Mouse (Mus musculus) G1E (cell line): ENCODE measurements around the gene Ubox5.

Experiments
- CTCF ChIP-seq: IDR thresholded peaks from 2 replicates; pipeline ENCODE4 v1.5.1; 2012; ENCODE audit warnings: low read depth, low read length, inconsistent platforms, mixed read lengths
- POLR2AphosphoS5 ChIP-seq: IDR thresholded peaks from 2 replicates; pipeline ENCODE4 v1.6.1; 2012; ENCODE audit warnings: low read depth, low read length, inconsistent platforms; ENCODE audit not compliant: insufficient replicate concordance
- TAL1 ChIP-seq: conservative IDR thresholded peaks from 2 replicates; pipeline ENCODE4 v1.6.1; 2012; ENCODE audit warnings: low read depth, low read length, inconsistent platforms, mixed read lengths

DNA sequence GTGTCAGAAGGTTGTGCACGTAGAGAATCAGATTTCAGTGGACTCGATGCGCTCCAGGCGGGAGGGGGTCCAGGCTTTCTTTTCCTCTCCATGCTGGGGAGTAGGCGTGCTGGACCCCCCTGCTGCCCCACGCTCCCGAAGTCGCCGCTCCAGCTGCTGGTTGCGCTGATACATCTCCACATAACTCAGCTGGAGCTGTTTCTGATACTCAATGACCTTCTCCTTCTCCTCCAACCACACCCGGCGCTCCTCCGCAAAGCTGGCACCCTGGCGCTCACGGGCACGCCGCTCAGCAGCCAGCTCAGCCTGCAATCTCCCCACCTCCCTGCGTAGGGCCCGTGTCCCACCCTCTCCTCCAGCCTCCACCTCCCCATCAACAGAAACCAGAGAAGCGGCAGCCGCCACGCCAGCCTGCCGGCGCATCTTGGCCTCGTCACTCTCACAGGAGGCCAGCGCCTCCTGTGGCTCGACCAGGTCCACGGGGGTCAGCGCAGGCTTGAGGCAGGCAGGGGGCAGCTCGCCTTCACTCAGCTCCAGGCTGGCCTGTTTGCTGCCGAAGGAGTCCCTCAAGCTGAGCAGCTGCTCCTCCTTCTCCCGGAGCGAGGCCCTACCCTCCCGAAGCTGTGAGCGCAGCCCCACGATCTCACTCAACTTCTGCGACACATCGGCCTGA, 5.0 kb upstream of the Ubox5 start:
- TF ChIP-seq CTCF (no peak), TAL1 (no peak), POLR2AphosphoS5 (no peak)
